Mouse (Mus musculus): ENCODE measurements around the gene Fdxacb1. TPM values are rescaled to one million over a fixed set of nuclear protein-coding genes. Genes with fewer than 3 reads are reported as not detected.

The Fdxacb1 gene
- polyA plus RNA-seq, 1 experiment from 2014 or later = 10.6 TPM

GRCm38 (mm10) chr9:50727171-50727924 is 40.7 kb upstream of the Fdxacb1 start:
- WGBS = 3% methylated on average over 30 of the region's 30 CpGs
- peak overlapping the region; percentile 61 for H3K4me3 ChIP-seq (ENCODE audit: low read depth, low read length)
- H3K27me3 ChIP-seq (ENCODE audit: control insufficient read depth, insufficient read depth, low read length) = no peaks in the 10 kb centered on the region
- peaks cover 16% of the 10 kb centered on the region for H3K4me1 ChIP-seq (ENCODE audit: control insufficient read depth, insufficient read depth, low read length)
- peak; percentile 36 for ATAC-seq (ENCODE audit: insufficient read depth, low FRiP score, low TSS enrichment)
- H3K9ac ChIP-seq (ENCODE audit: low read length) = peak overlapping the region; percentile 81
- H3K27ac ChIP-seq (ENCODE audit: low read depth, low read length) = peak overlapping the region; percentile 60
- H3K4me2 ChIP-seq (ENCODE audit: low read depth) = peak overlapping the region; percentile 83
- DNase-seq (ENCODE audit: low spot score) = peak; percentile 59
- H3K36me3 ChIP-seq (ENCODE audit: control insufficient read depth, insufficient read depth, low read length) = no peaks in the 10 kb centered on the region
- H3K9me3 ChIP-seq (ENCODE audit: control insufficient read depth, low read length) = no peaks in the 10 kb centered on the region

GRCm38 (mm10) chr9:50727925-50728651 is 39.9 kb upstream of the Fdxacb1 start:
- Histone ChIP-seq H3K4me1 (ENCODE audit: control insufficient read depth, insufficient read depth, low read length) (peaks cover 22% of the 10 kb centered on the region), H3K9me3 (ENCODE audit: control insufficient read depth, low read length) (no peaks in the 10 kb centered on the region)
- WGBS = under 1% methylated on average over 45 of the region's 45 CpGs

GRCm38 (mm10) chr9:50729600-50729999 is 38.4 kb upstream of the Fdxacb1 start:
- no peak for ATAC-seq (ENCODE audit: insufficient read depth, low FRiP score, low TSS enrichment)
- no peaks in the 10 kb centered on the region for H3K27me3 ChIP-seq (ENCODE audit: control insufficient read depth, insufficient read depth, low read length)
- no peaks in the 10 kb centered on the region for H3K36me3 ChIP-seq (ENCODE audit: control insufficient read depth, insufficient read depth, low read length)
- 55% methylated on average over 4 of the region's 4 CpGs for WGBS
- DNase-seq (ENCODE audit: low spot score) = no peak
- H3K9ac ChIP-seq (ENCODE audit: low read length) = no peak overlapping the region
- H3K4me1 ChIP-seq (ENCODE audit: control insufficient read depth, insufficient read depth, low read length) = peaks cover 20% of the 10 kb centered on the region
- H3K4me3 ChIP-seq (ENCODE audit: low read depth, low read length) = no peak overlapping the region
- H3K4me2 ChIP-seq (ENCODE audit: low read depth) = no peak overlapping the region
- no peak overlapping the region for H3K27ac ChIP-seq (ENCODE audit: low read depth, low read length)
- H3K9me3 ChIP-seq (ENCODE audit: control insufficient read depth, low read length) = no peaks in the 10 kb centered on the region

More at GRCm38 (mm10) chr9:50727925-50728651, 39.9 kb upstream of the Fdxacb1 start:
- peak overlapping the region; percentile 81 for H3K9ac ChIP-seq (ENCODE audit: low read length)
- peak overlapping the region; percentile 61 for H3K4me3 ChIP-seq (ENCODE audit: low read depth, low read length)
- ATAC-seq (ENCODE audit: insufficient read depth, low FRiP score, low TSS enrichment) (peak; percentile 91), DNase-seq (ENCODE audit: low spot score) (peak; percentile 91)
- peak overlapping the region; percentile 60 for H3K27ac ChIP-seq (ENCODE audit: low read depth, low read length)
- no peaks in the 10 kb centered on the region for H3K36me3 ChIP-seq (ENCODE audit: control insufficient read depth, insufficient read depth, low read length)
- H3K27me3 ChIP-seq (ENCODE audit: control insufficient read depth, insufficient read depth, low read length) = no peaks in the 10 kb centered on the region
- peak overlapping the region; percentile 83 for H3K4me2 ChIP-seq (ENCODE audit: low read depth)

GRCm38 (mm10) chr9:50732560-50732959 is 35.5 kb upstream of the Fdxacb1 start:
- Histone ChIP-seq H3K36me3 (ENCODE audit: control insufficient read depth, insufficient read depth, low read length) (no peaks in the 10 kb centered on the region), H3K27ac (ENCODE audit: low read depth, low read length) (0 out of 2 replicates have a peak overlapping the region, but pooled peaks have one; percentile 8), H3K4me3 (ENCODE audit: low read depth, low read length) (no peak overlapping the region), H3K9me3 (ENCODE audit: control insufficient read depth, low read length) (no peaks in the 10 kb centered on the region), H3K27me3 (ENCODE audit: control insufficient read depth, insufficient read depth, low read length) (no peaks in the 10 kb centered on the region), H3K4me1 (ENCODE audit: control insufficient read depth, insufficient read depth, low read length) (peaks cover 13% of the 10 kb centered on the region; the same call in 1 of the 2 replicates), H3K4me2 (ENCODE audit: low read depth) (no peak overlapping the region), H3K9ac (ENCODE audit: low read length) (no peak overlapping the region)
- ATAC-seq (ENCODE audit: insufficient read depth, low FRiP score, low TSS enrichment) (no peak), DNase-seq (ENCODE audit: low spot score) (peak; percentile 45)
- 7% methylated on average over 4 of the region's 4 CpGs for WGBS

GRCm38 (mm10) chr9:50734989-50735388 is 33.0 kb upstream of the Fdxacb1 start:
- H3K27ac ChIP-seq (ENCODE audit: low read depth, low read length) = no peak overlapping the region
- WGBS = 5% methylated on average over 9 of the region's 9 CpGs
- DNase-seq (ENCODE audit: low spot score) (peak; percentile 63), ATAC-seq (ENCODE audit: insufficient read depth, low FRiP score, low TSS enrichment) (no peak)
- H3K4me1 ChIP-seq (ENCODE audit: control insufficient read depth, insufficient read depth, low read length) = peaks cover 10% of the 10 kb centered on the region; the same call in 1 of the 2 replicates
- no peak overlapping the region for H3K4me3 ChIP-seq (ENCODE audit: low read depth, low read length)
- no peaks in the 10 kb centered on the region for H3K9me3 ChIP-seq (ENCODE audit: control insufficient read depth, low read length)
- no peaks in the 10 kb centered on the region for H3K27me3 ChIP-seq (ENCODE audit: control insufficient read depth, insufficient read depth, low read length)
- H3K36me3 ChIP-seq (ENCODE audit: control insufficient read depth, insufficient read depth, low read length) = no peaks in the 10 kb centered on the region
- 0 out of 2 replicates have a peak overlapping the region, but pooled peaks have one; percentile 10 for H3K4me2 ChIP-seq (ENCODE audit: low read depth)
- H3K9ac ChIP-seq (ENCODE audit: low read length) = no peak overlapping the region

DNA sequence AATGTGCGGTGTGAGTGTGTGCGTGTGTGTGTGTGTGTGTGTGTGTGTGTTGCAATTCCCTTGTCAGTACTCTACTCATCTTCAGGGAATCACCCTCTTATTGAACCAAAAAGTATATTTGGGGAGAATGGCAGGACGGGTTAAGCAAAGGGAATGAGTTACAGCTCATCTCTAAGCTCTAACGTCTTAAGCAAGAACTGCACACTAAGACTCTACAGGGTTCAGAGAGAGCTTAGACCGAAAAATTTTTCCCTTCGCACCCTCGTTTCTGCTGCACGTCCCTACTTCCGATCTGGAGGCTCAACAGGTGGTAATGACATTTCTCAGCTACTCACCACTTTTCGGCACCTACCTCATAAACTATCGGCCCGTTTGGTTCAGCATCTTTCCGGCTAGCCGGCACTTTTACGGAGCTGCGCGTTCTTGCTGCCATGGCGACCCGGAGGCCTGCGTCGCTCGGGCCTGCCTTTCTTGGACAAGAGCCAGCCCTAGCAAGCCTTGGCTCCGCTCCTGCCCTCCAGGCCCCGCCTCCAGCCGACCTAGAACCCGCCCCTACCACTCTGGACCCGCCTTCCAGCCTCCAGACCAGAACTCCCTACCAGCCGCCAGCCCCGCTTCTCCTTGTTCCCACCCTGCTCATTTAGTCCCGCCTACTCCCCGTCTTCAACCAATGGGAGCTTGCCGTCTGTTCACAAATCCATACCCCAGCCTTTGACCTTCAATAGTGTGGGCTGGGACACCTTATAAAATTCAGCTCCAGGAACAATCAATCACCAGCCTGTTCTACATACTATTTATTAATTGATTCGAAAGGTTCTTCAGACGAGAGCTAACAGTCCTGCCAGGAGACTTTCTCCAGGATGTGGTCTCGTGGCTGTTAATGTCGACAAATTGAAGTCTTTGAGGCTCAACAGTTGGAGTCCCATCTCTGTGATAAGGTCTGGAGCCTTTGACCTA is 28.8 kb upstream of the Fdxacb1 start, which contains the start of gene Dixdc1:
Dixdc1 (minus strand) TSS at position 604 of the 957 bp plus-strand sequence.
- no peak within 1 kb of the TSS for H3K27ac ChIP-seq (ENCODE audit: low read depth, low read length)
- peak within 1 kb of the TSS; percentile 34 for H3K4me2 ChIP-seq (ENCODE audit: low read depth)
- H3K27me3 ChIP-seq (ENCODE audit: control insufficient read depth, insufficient read depth, low read length) = no peaks in the 10 kb centered on the region
- H3K9ac ChIP-seq (ENCODE audit: low read length) = no peak within 1 kb of the TSS
- ATAC-seq (ENCODE audit: insufficient read depth, low FRiP score, low TSS enrichment) = peak; percentile 95
- no peaks in the 10 kb centered on the region for H3K4me1 ChIP-seq (ENCODE audit: control insufficient read depth, insufficient read depth, low read length)
- H3K36me3 ChIP-seq (ENCODE audit: control insufficient read depth, insufficient read depth, low read length) = no peaks in the 10 kb centered on the region
- H3K9me3 ChIP-seq (ENCODE audit: control insufficient read depth, low read length) = no peaks in the 10 kb centered on the region
- peak; percentile 92 for DNase-seq (ENCODE audit: low spot score)
- 15% methylated on average over 36 of the region's 36 CpGs for WGBS
- H3K4me3 ChIP-seq (ENCODE audit: low read depth, low read length) = peak within 1 kb of the TSS; percentile 13; the same call in 1 of the 2 replicates

GRCm38 (mm10) chr9:50740867-50741784 is 26.9 kb upstream of the Fdxacb1 start:
- DNase-seq (ENCODE audit: low spot score) = no peak
- no peaks in the 10 kb centered on the region for H3K36me3 ChIP-seq (ENCODE audit: control insufficient read depth, insufficient read depth, low read length)
- WGBS = 91% methylated on average over 14 of the region's 14 CpGs

More at GRCm38 (mm10) chr9:50740867-50741784, 26.9 kb upstream of the Fdxacb1 start:
- H3K4me2 ChIP-seq (ENCODE audit: low read depth) = no peak overlapping the region
- H3K27me3 ChIP-seq (ENCODE audit: control insufficient read depth, insufficient read depth, low read length) = no peaks in the 10 kb centered on the region
- H3K9me3 ChIP-seq (ENCODE audit: control insufficient read depth, low read length) = no peaks in the 10 kb centered on the region
- ATAC-seq (ENCODE audit: insufficient read depth, low FRiP score, low TSS enrichment) = no peak
- H3K27ac ChIP-seq (ENCODE audit: low read depth, low read length) = no peak overlapping the region
- no peak overlapping the region for H3K4me3 ChIP-seq (ENCODE audit: low read depth, low read length)
- no peaks in the 10 kb centered on the region for H3K4me1 ChIP-seq (ENCODE audit: control insufficient read depth, insufficient read depth, low read length)
- H3K9ac ChIP-seq (ENCODE audit: low read length) = no peak overlapping the region

Data from neural tube, embryonic 11.5 days (tissue).